Mouse (Mus musculus) frontal cortex, postnatal 36 days (tissue): ENCODE results near the gene Slc30a9.

Experiments
- DNase-seq, 2 experiments: peaks; one replicate each; pipeline ENCODE4 v3.0.0; 2022; ENCODE audit warnings: low spot score in 2 of 2

Slc30a9 gene

DNA sequence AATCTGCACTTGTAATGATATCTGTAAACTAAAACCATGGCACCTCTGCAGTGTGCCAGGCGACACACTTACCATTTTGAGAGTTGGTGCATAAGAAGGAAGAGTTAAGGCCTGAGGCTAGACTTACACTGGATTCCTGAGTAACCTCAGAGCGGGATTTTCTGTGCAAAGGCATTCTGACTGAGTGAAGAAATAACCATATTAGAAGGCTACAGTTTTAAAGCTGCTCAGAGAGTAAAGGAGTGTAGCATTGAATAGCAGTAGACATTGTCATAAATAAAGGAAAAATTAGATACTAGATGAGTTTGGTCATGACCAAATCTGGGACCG lies 5.7 kb downstream of the Slc30a9 start:
- DNase-seq: no peak

DNA sequence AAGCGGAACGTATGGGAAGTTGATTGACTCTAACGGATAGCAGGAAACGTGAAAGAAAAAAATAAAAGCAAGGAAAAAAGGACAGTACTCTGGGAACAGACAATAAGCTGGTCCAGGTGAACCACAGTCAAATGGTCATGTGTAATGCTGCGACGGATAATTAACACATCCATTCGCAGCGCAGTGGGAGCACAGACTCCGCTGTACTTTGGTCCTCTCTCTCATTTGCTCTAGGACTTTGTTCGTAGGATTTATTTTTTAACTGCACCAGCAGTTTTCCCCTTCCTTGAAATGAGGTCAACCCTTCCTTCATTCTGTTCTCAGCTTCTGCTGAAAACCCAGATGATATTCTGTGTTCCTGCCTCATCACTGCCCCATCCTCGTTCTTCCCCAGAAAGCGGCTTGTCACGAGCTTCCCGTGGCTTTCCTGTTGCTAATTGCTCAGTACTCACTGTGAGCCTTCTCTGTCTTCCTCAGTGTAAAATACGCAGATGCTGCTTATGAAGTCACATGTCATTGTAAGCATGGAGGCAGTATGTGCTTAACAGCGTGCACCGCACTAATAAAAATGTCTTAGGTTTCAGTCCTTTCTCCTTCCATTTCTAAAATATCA lies 15.0 kb downstream of the Slc30a9 start:
- no peak for DNase-seq

DNA sequence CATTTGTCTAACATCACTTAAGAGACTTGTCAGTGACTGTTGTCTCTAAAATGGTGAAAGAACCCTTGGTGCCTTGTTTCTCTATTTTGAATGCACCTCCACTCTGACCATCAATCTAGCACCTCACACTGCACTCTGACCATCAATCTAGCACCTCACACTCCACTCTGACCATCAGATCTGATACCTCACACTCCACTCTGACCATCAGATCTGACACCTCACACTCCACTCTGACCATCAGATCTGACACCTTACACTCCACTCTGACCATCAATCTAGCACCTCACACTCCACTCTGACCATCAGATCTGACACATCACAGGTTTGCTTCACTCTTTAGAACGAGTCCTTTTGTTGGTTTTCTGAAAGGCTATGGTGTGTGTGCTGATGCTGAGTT lies 17.3 kb downstream of the Slc30a9 start:
- no peak for DNase-seq

DNA sequence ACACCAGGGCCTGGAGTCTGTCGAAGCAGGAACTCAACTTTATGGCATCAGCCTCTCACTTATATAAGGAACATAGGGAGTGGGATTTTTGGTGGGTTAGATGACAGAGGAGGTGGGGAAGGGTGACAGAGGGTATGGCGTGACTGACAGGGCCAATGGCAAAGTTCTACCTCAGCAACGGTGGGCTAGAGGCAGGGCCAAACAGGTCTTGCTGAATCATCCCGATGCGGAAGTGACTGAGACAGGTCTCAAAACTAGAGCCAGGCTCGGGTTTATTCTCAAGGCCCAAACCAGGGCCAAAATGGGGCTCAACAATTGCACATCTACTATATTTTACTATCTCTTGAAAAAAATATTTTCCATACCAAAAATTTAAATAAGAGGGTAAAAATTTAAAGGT lies 34.1 kb downstream of the Slc30a9 start:
- DNase-seq: no peak

DNA sequence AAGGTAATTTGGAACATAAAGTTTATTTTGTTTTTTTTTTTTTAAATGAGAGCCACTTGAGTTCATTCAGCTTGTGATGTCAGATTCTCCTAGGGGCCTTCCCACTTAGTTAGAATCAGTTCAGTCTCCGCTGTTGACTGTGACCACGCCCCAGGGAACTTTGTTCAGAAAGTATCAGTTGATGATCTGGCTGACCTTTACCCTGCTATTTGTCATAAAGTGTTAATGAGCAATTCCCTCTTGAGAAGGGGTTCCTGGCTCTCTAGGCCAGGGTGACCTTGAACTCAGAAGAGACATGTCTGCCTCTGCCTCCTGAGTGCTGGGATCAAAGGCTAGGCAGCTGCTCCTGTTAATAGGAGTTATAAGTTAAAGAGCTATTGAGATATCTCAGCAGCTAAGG lies 40.3 kb downstream of the Slc30a9 start:
- no peak for DNase-seq

DNA sequence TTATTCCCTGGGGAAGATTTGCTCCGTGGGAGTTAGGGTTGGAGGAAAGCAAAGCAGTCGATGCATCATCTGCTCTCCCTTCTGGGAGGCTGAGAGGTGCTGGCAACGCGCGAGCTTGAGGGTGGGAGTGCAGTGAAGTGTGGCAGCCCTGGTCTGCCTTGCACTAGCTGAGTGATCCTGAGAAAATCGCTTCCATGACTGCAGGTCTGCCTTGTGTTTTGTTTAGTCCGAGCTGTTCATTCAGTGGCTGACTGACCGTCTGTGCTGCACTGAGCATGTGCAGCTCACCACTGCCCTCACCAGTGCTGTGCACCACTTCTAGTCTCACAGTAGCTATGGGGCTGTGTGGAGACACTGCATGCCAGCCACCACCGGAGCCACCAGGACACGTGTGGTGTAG lies 42.2 kb downstream of the Slc30a9 start:
- DNase-seq: peak; percentile 54 to 66

DNA sequence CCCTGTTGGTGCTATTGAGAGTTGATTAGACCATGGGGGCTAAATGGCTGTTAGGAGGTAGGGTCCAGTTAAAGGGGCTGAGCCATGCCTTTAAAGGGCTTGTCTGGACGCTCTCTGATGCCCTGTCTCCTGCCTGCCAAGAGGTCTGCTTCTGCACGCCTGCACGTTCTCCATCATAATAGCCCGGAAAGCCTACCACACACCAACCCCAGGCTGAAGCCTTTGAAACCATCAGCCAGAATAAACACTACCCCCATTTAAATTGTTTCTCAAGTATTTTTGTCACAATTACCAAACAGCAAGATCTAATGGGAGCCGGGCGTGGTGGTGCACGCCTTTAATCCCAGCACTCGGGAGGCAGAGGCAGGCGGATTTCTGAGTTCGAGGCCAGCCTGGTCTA lies 55.6 kb downstream of the Slc30a9 start:
- no peak for DNase-seq

DNA sequence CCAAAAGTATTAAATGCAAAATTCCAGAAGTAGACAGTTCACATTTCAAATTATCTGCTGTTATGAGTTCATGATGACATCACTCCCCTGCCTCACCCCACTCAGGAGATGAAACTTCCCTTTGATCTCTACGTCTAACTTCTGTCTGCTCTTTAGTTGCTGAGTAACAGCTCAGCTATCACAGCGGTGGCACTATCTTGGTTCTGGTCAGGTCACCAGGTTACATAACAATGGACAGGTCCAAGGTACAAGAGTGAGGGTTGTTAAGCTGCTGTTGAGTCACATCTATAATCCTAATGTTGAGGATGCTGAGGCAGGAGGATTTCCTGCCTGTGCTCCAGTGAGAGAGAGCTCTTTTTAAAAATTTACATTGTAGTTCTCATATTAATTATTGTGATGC lies 56.2 kb downstream of the Slc30a9 start:
- DNase-seq: no peak

DNA sequence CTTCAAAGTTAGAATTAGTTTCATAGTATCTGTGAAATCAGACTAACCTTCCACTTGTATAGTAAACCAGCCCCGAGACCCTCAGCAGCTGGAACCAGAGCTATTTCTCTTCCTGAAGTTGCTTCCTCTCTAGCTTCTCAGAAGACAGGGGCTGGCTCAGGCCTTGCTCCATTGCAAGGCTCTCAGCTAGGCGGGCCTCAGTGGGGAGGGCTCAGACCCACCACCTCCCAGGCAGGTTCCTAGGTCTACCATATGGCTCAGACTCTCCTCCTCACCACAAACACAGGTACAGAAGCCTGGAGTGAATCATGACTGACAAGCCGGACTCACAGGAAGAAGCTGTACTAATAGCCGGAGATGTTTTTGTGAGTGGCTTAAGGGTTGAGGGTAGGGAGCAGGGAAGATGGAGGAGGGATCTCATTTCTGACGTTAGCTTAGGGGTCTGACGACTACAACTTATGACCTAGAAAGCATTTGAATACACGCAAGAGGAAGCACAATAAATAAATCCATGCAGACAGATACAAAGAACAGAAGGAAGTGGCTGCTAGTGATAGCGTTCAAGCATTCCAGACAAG lies 70.4 kb downstream of the Slc30a9 start:
- no peak for DNase-seq

DNA sequence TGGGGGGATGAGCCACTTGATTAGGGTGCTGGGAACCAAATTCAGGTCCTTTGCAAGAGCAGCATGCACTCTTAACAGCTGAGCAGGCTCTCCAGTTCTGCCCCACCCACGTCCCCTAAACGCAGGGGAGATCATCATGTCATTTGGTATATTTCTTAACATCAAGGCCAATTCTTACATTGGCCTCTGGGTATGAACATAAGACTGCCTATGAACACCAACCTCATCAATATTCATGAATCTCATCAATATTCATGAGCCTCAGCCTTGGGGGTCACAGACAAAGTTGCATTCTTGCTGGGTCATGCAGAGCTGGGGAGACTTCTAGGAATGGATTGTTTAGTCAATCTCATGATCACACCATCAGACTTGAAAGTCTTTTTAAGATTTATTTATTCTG lies 74.9 kb downstream of the Slc30a9 start:
- no peak for DNase-seq

DNA sequence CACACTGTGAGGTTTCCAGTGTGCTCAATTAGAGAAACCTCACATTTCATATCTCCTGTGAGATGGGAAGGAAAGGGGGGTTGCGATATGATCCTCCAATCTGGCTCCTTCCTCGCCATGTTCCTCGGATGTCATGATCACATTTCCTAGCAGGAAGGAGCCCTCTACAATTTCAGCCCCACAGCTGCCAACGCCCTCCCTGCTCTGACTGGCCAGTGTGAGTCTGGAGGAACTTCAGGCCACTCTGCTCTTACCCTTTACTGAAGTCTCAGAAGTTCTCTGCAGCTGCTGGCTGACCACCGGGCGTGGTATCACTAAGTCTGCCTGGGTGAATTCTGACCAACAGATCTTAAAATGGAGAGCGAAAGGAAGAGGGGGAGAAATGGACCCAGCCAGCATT lies 75.8 kb downstream of the Slc30a9 start:
- no peak for DNase-seq

DNA sequence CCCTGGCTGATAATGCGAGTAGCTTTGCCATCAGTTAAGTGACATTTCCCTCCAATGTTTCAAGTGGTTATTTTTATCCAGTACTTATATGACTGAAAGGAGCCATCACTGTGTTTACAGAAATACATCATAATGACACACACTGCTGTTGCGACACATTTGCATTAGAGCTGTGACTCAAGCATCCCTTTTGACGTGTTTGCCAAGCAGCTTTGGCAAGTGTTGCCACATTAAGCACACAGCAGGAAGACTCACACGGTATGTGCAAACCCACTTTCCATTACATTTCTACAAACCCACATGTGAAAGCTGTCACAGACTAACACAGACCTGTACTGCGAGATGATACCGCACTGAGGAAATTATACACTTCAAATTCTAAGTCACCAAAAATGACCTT lies 87.2 kb downstream of the Slc30a9 start:
- no peak for DNase-seq

DNA sequence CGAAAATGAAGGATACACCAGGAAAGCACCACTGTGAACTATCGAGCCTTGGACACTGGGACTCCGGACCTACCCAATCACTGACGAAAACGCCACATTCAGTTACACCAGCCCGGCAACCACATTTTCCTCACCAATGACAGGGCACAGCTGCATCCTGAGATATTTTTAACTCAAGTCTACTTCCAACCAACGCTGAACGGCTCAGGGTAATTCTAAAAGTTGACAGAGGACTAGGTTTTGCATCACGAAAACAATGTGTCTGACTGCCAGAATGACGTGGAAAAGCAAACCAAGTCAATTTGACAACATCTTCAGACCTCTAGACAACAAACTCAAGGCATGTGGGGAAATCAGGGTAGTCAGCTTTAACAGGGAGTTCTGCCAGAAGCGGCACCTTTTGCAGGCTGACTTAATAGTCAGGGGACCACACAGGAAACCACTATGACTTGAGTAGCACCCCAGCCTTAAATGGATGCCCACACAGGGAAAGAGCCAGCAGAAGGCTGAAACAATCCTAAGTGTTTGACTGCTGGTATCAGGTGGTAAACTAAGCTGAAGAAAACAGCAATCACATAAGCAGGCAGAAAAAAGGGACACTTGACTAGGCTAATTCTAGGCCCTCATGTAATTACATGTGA lies 88.6 kb downstream of the Slc30a9 start:
- DNase-seq: peak in 1 of 2 experiments; percentile 11

DNA sequence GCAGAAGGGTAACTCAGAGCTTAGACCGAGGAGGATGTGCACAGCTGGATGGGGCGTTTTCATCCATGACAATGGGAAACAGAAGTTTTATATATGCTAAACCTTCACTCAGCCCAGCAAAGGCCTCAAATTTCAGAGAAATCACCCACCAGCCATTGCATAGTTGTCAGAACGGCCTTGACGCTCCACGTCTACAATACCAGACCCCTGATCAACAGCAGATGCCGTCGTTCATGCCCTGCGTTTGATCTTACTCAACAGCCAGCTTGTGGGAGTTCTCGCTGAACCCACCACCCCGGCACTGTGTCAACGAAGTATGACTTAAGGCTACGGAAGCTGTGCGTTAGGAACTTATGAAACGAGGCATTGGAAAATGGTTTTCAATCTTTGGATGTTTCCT lies 90.4 kb downstream of the Slc30a9 start:
- no peak for DNase-seq

DNA sequence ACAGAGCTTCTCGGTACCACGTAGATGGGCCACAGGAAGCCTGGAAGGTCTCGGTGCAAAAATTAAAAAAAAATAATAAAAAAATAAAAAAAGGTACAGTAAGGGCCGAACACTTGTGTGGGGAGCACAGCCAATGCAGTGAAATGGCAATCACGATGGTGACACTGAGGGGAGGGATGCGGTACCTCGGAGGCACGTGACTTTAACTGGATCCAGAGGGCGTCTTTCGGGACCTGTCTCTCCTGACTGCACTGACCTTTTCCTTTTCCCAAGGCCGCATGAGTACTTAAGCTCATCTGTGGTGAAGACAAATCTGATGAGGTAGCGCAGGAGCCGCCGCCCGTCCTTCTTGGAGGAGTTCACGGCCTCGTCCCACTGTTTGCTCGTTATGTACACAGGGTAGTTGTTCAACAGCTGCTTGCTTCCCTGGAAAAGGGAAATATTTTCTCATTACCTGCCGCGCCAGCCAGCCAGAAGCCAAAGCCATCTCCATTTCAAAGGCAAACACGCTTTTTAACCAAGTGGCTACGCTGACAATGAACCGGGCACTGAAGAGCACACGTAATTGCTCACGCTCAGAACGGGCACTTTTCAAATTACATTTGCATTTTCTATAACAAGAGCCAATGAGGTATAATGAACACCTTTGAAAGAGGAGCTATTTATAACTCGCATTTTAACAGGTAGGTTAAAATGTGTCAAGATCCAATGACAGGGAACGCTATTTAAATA lies 93.3 kb downstream of the Slc30a9 start:
- DNase-seq: no peak

DNA sequence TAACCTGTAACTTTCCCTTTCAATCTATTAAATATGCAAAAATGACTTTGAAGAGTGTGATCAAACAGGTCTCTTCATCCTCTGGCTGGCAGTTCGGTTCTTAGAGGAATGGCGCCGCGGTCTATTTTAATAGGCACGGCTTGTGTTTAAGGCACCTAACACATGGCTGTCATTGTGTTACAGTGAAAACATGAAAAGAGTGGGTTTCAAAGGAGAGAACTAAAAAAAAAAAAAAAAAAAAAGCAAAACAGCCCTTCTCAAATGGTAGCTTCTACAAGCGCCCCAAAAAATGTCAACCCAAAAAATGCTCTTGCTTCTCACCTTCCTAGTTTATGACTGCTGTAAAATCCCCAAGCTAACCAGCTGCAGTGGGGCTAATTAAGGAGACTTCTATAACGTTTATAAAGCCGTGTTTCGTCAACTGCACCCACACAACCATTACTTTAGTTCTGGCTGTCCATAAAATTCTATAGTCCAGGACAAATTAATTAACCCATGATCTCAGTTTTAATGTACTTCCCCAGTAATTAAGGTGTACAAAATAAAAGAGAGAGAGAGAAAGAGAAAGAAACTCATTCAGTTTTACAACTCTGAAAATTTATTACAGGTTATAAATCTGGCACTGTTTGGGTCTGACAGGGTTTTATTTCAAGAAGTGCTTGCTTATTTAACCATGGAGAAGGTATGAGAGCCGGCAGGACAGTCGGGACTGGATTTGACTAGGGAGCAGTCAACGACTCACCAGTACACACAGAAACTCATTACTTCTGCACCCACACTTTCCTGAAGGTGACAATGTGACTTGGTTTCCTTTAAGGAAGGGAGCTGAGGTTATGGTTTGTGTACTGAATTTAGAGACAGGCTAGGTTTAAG lies 94.1 kb downstream of the Slc30a9 start:
- no peak for DNase-seq

DNA sequence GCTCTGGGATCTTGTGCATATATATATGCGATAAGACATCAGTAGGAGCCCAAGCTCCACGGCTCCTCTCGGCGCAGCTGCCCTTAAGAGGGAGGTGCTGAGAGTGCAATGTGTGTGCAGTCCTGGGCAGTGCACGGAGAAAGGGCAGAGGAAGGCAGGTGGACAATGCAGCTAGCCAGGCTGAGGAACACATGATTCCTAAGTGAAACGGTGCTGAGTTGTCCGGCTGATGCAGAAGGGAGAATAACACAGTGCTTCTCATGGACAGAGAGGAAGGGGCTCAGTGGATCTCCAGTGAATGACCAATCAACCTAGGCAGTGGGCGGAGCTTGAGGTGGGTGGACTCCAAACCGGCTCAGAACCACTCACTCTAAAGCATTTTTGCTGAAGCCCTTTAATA lies 94.9 kb downstream of the Slc30a9 start:
- no peak for DNase-seq

DNA sequence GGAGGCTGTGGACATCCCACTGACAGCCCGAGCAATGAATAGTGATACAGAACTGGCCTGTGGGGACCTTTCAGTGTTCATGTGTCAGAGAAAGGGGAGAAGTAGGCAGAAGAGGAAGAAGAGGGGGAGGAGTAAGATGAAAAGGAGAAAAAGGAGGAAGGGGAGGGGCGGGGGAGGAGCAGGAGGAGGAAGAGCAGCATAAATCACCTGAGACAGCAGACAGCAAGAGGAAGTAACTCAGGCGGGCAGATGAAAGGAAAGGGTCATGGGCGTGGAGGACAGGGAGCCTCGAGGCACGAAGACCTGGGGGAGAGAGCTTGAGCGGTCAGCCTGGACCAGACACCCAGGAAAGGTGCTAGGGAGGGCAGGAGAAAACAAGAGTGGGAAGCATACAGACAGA lies 97.6 kb downstream of the Slc30a9 start:
- no peak for DNase-seq

DNA sequence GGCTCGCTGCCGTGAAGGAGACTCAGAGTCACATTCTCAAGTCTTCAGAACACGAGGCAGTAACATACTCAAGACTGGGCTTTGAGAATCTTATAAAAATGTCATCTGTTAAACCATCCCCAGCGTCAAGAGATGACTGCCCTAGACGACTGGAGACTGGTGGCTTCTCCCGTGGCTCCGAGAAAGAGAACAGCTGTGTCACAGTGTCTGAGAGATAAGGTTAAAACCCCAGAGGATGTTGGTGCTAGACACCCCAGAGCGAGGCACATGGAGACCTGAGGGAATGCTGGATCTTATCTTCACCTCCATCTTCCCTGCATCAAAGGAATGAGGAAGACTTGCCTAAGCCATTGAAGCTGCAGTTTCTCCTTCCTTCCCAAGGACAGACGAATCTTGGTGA lies 98.2 kb downstream of the Slc30a9 start:
- no peak for DNase-seq
